Mouse (Mus musculus): ENCODE results near the gene Wnt9a. TPM values are rescaled to one million over a fixed set of nuclear protein-coding genes. Genes with fewer than 3 reads are reported as not detected.

The Wnt9a gene
- polyA plus RNA-seq, 2 experiments: 0.04 to 0.12 TPM

- WGBS (ENCODE audit: insufficient replicate concordance): 2% methylated on average over 56 of the region's 56 CpGs
- H3K9me3 ChIP-seq (ENCODE audit: control insufficient read depth, low read length): peaks cover 3% of the 10 kb centered on the region
- H3K4me1 ChIP-seq (replicated peaks; ENCODE audit: control insufficient read depth in 2 of 2, insufficient read depth in 2 of 2, low read length in 1 of 2): peaks cover 39 to 50% of the 10 kb centered on the region in 2 experiments
- peaks cover 61% of the 10 kb centered on the region for H3K27me3 ChIP-seq (ENCODE audit: control insufficient read depth, insufficient read depth, low read length)
- TF ChIP-seq EP300 (IDR thresholded peaks at IDR 0.05; ENCODE audit: low read depth) (no peak), CTCF (IDR thresholded peaks at IDR 0.05; ENCODE audit: low read depth) (peak; percentile 46)
- no peak overlapping the region for H3K27ac ChIP-seq
- peak overlapping the region; percentile 54 for H3K9ac ChIP-seq (replicated peaks)
- DNase-seq (ENCODE audit: low read depth in 3 of 3, low spot score in 3 of 3): no peak
- H3K4me2 ChIP-seq (ENCODE audit: low read depth): peak overlapping the region; percentile 84
- peak overlapping the region; percentile 39 to 59 for H3K4me3 ChIP-seq (ENCODE audit: insufficient read depth in 1 of 2, low read depth in 2 of 2, low read length in 2 of 2)
- no peak for ATAC-seq (ENCODE audit: insufficient read depth)
- H3K36me3 ChIP-seq (replicated peaks; ENCODE audit: control insufficient read depth, insufficient read depth, low read depth): no peaks in the 10 kb centered on the region
Measured at GRCm38 (mm10) chr11:59263870-59264563, 42.7 kb upstream of the Wnt9a start.

- Histone ChIP-seq H3K4me3 (ENCODE audit: insufficient read depth in 1 of 2, low read depth in 2 of 2, low read length in 2 of 2) (peak overlapping the region in 1 of 2 experiments; percentile 59; a peak in 2 of 4 replicates), H3K9ac (replicated peaks) (no peak overlapping the region), H3K4me1 (replicated peaks; ENCODE audit: control insufficient read depth in 2 of 2, insufficient read depth in 2 of 2, low read length in 1 of 2) (peaks cover 38 to 45% of the 10 kb centered on the region in 2 experiments), H3K27ac (no peak overlapping the region), H3K36me3 (replicated peaks; ENCODE audit: control insufficient read depth, insufficient read depth, low read depth) (no peaks in the 10 kb centered on the region), H3K27me3 (ENCODE audit: control insufficient read depth, insufficient read depth, low read length) (peaks cover 61% of the 10 kb centered on the region), H3K4me2 (ENCODE audit: low read depth) (peak overlapping the region; percentile 84), H3K9me3 (ENCODE audit: control insufficient read depth, low read length) (peaks cover 3% of the 10 kb centered on the region)
- DNase-seq (ENCODE audit: low read depth in 3 of 3, low spot score in 3 of 3) (no peak), ATAC-seq (ENCODE audit: insufficient read depth) (no peak)
- TF ChIP-seq CTCF (IDR thresholded peaks at IDR 0.05; ENCODE audit: low read depth) (no peak), EP300 (IDR thresholded peaks at IDR 0.05; ENCODE audit: low read depth) (no peak)
- WGBS (ENCODE audit: insufficient replicate concordance): 15% methylated on average over 8 of the region's 8 CpGs
Measured at GRCm38 (mm10) chr11:59264593-59264992, 42.1 kb upstream of the Wnt9a start.

- DNase-seq (ENCODE audit: low read depth in 3 of 3, low spot score in 3 of 3) (no peak), ATAC-seq (ENCODE audit: insufficient read depth) (no peak)
- H3K9ac ChIP-seq (replicated peaks): no peak overlapping the region
- H3K27me3 ChIP-seq (ENCODE audit: control insufficient read depth, insufficient read depth, low read length): peaks cover 61% of the 10 kb centered on the region
- no peak overlapping the region for H3K4me2 ChIP-seq (ENCODE audit: low read depth)
- no peak overlapping the region for H3K4me3 ChIP-seq (ENCODE audit: insufficient read depth in 1 of 2, low read depth in 2 of 2, low read length in 2 of 2)
- H3K4me1 ChIP-seq (replicated peaks; ENCODE audit: control insufficient read depth in 2 of 2, insufficient read depth in 2 of 2, low read length in 1 of 2): peaks cover 31 to 38% of the 10 kb centered on the region in 2 experiments
- H3K36me3 ChIP-seq (replicated peaks; ENCODE audit: control insufficient read depth, insufficient read depth, low read depth): no peaks in the 10 kb centered on the region
- no peak for TF ChIP-seq EP300 (IDR thresholded peaks at IDR 0.05; ENCODE audit: low read depth)
- TF ChIP-seq CTCF (IDR thresholded peaks at IDR 0.05; ENCODE audit: low read depth): no peak
- H3K9me3 ChIP-seq (ENCODE audit: control insufficient read depth, low read length): peaks cover 3% of the 10 kb centered on the region
- 60% methylated on average over 8 of the region's 8 CpGs for WGBS (ENCODE audit: insufficient replicate concordance)
- no peak overlapping the region for H3K27ac ChIP-seq
Measured at GRCm38 (mm10) chr11:59265154-59265813, 41.4 kb upstream of the Wnt9a start.

- no peak overlapping the region for H3K4me3 ChIP-seq (ENCODE audit: insufficient read depth in 1 of 2, low read depth in 2 of 2, low read length in 2 of 2)
- no peak overlapping the region for H3K9ac ChIP-seq (replicated peaks)
- H3K27me3 ChIP-seq (ENCODE audit: control insufficient read depth, insufficient read depth, low read length): peaks cover 64% of the 10 kb centered on the region
- ATAC-seq (ENCODE audit: insufficient read depth) (no peak), DNase-seq (ENCODE audit: low read depth in 3 of 3, low spot score in 3 of 3) (no peak)
- H3K36me3 ChIP-seq (replicated peaks; ENCODE audit: control insufficient read depth, insufficient read depth, low read depth): no peaks in the 10 kb centered on the region
- WGBS (ENCODE audit: insufficient replicate concordance): 30% methylated on average over 6 of the region's 6 CpGs
- peaks cover 17 to 26% of the 10 kb centered on the region in 2 experiments for H3K4me1 ChIP-seq (replicated peaks; ENCODE audit: control insufficient read depth in 2 of 2, insufficient read depth in 2 of 2, low read length in 1 of 2)
- H3K4me2 ChIP-seq (ENCODE audit: low read depth): no peak overlapping the region
- H3K27ac ChIP-seq: no peak overlapping the region
- TF ChIP-seq EP300 (IDR thresholded peaks at IDR 0.05; ENCODE audit: low read depth) (no peak), CTCF (IDR thresholded peaks at IDR 0.05; ENCODE audit: low read depth) (no peak)
- H3K9me3 ChIP-seq (ENCODE audit: control insufficient read depth, low read length): peaks cover 3% of the 10 kb centered on the region
Measured at GRCm38 (mm10) chr11:59266727-59267126, 40.0 kb upstream of the Wnt9a start.

- TF ChIP-seq CTCF (IDR thresholded peaks at IDR 0.05; ENCODE audit: low read depth): no peak
- no peak for TF ChIP-seq EP300 (IDR thresholded peaks at IDR 0.05; ENCODE audit: low read depth)
- WGBS (ENCODE audit: insufficient replicate concordance): 53% methylated on average over 3 of the region's 3 CpGs
- DNase-seq (ENCODE audit: low read depth in 3 of 3, low spot score in 3 of 3): no peak
- H3K36me3 ChIP-seq (replicated peaks; ENCODE audit: control insufficient read depth, insufficient read depth, low read depth): no peaks in the 10 kb centered on the region
- no peaks in the 10 kb centered on the region for H3K9me3 ChIP-seq (ENCODE audit: control insufficient read depth, low read length)
- H3K9ac ChIP-seq (replicated peaks): no peak overlapping the region
- peaks cover 21% of the 10 kb centered on the region for H3K27me3 ChIP-seq (ENCODE audit: control insufficient read depth, insufficient read depth, low read length)
- no peak overlapping the region for H3K27ac ChIP-seq
- H3K4me2 ChIP-seq (ENCODE audit: low read depth): no peak overlapping the region
- H3K4me1 ChIP-seq (replicated peaks; ENCODE audit: control insufficient read depth in 2 of 2, insufficient read depth in 2 of 2, low read length in 1 of 2): no peaks in the 10 kb centered on the region
- ATAC-seq (ENCODE audit: insufficient read depth): no peak
- H3K4me3 ChIP-seq (ENCODE audit: insufficient read depth in 1 of 2, low read depth in 2 of 2, low read length in 2 of 2): no peak overlapping the region
Measured at GRCm38 (mm10) chr11:59274184-59274583, 32.5 kb upstream of the Wnt9a start.

Measured in liver, embryonic 14.5 days (tissue).